ENCODE assay signal across 17 mouse cellular contexts in the genomic region with DNA sequence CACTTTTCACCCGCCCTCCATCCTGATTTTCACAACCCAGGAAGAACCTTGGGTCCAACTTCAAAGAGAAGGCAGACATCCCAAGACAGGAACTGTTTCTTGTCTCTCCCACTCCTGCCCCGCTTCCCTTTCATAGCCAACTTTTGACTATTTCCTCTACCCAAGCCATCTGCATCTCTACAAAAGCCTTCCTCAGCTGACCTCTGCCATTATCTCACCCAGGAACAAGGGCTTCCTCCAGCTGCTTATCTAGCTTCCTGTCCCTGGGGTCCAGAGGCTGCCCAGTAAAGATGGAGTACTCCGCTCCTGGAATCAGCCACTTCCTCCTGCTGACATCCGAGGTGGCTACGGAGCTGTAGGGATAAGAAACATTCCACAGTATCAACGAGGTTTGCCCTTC. TPM values are rescaled to one million over a fixed set of nuclear protein-coding genes. Genes with fewer than 3 reads are reported as not detected.
DNase-seq lines count a peak whose midpoint lies in the region; ATAC-seq and TF ChIP-seq lines count a peak whose summit lies in the region.
"Had no signal": no experiment of that assay in that cellular context is flagged by ENCODE, and none has a peak within 500 bp of the region (broad histone marks: within the 10 kb centered on the region; RNA-seq: fewer than 3 reads in every experiment).

No protein-coding gene starts in this region.

- H3K9me3 ChIP-seq in heart, embryonic 13.5 days: no peaks in the 10 kb centered on the region
- H3K9me3 ChIP-seq in intestine, embryonic 15.5 days: no peaks in the 10 kb centered on the region
- H3K9me3 ChIP-seq: lung, embryonic 15.5 days; neural tube, embryonic 12.5 days; stomach, embryonic 15.5 days had no signal

- no peak for TF ChIP-seq POLR2A in testis, adult 2 months (IDR thresholded peaks at IDR 0.05; ENCODE audit: control insufficient read depth, low read depth, low read length)

- ATAC-seq in heart, embryonic 13.5 days (ENCODE audit: extremely low read depth, insufficient number of reproducible peaks, low FRiP score, low TSS enrichment): no peak
- peak; percentile 59 for ATAC-seq in hematopoietic stem cell, adult 5-6 weeks (replicated peaks in 1 of 2; ENCODE audit: insufficient read depth in 1 of 2, low FRiP score in 2 of 2, low TSS enrichment in 1 of 2, low read depth in 1 of 2, poor library complexity in 2 of 2, severe bottlenecking in 2 of 2)
- no peak for ATAC-seq in intestine, embryonic 15.5 days
- ATAC-seq: hindbrain, embryonic 16.5 days; midbrain, embryonic 16.5 days had no signal

- H3K4me3 ChIP-seq in heart, embryonic 13.5 days: no peak overlapping the region
- peak overlapping the region; percentile 49 for H3K4me3 ChIP-seq in testis, adult 2 months (ENCODE audit: control insufficient read depth, low read depth, low read length)
- no peak overlapping the region for H3K4me3 ChIP-seq in intestine, embryonic 15.5 days (replicated peaks)
- H3K4me3 ChIP-seq: lung, embryonic 15.5 days; neural tube, embryonic 12.5 days; stomach, embryonic 15.5 days had no signal

- H3K4me1 ChIP-seq in heart, embryonic 13.5 days: peaks cover 34% of the 10 kb centered on the region
- no peaks in the 10 kb centered on the region for H3K4me1 ChIP-seq in testis, adult 2 months (ENCODE audit: control insufficient read depth, insufficient read depth, low read length)
- H3K4me1 ChIP-seq in intestine, embryonic 15.5 days (replicated peaks): 0 out of 2 replicates have a peak, but pooled peaks cover 5% of the 10 kb centered on the region
- H3K4me1 ChIP-seq: stomach, embryonic 15.5 days had no signal

- peaks cover 70% of the 10 kb centered on the region for H3K36me3 ChIP-seq in heart, embryonic 13.5 days
- H3K36me3 ChIP-seq in testis, adult 2 months (ENCODE audit: control insufficient read depth, insufficient read depth, low read length): peaks cover 4% of the 10 kb centered on the region
- H3K36me3 ChIP-seq in intestine, embryonic 15.5 days: no peaks in the 10 kb centered on the region; the same call in 1 of the 2 replicates
- H3K36me3 ChIP-seq: stomach, embryonic 15.5 days had no signal

- DNase-seq in heart, postnatal 14 days: no peak
- no peak for DNase-seq in testis, postnatal 14 days (ENCODE audit: low spot score)
- no peak for DNase-seq in right cerebral cortex, adult 18-20 months
- DNase-seq: adrenal gland, postnatal 25 days; cerebellum, postnatal 25 days; left cerebral cortex, postnatal 4 days; thymus, postnatal 25 days had no signal

- H3K27me3 ChIP-seq in heart, embryonic 13.5 days (replicated peaks): no peaks in the 10 kb centered on the region
- H3K27me3 ChIP-seq in testis, adult 2 months (ENCODE audit: control insufficient read depth, insufficient read depth, low read length): no peaks in the 10 kb centered on the region
- no peaks in the 10 kb centered on the region for H3K27me3 ChIP-seq in intestine, embryonic 15.5 days (replicated peaks)
- H3K27me3 ChIP-seq: CH12.LX; lung, embryonic 15.5 days; neural tube, embryonic 12.5 days; stomach, embryonic 15.5 days had no signal

- 27% methylated on average over 6 of the region's 6 CpGs for WGBS in heart, embryonic 13.5 days
- 80% methylated on average over 6 of the region's 6 CpGs for WGBS in intestine, embryonic 15.5 days

- no peak overlapping the region for H3K4me2 ChIP-seq in heart, embryonic 13.5 days
- no peak overlapping the region for H3K4me2 ChIP-seq in intestine, embryonic 15.5 days (replicated peaks)
- H3K4me2 ChIP-seq: lung, embryonic 15.5 days; neural tube, embryonic 12.5 days; stomach, embryonic 15.5 days had no signal

- intact Hi-C loops in heart, postnatal 14 days (cut with DNase I): no loop called here

- H3K9ac ChIP-seq in heart, embryonic 13.5 days: no peak overlapping the region
- no peak overlapping the region for H3K9ac ChIP-seq in intestine, embryonic 15.5 days
- H3K9ac ChIP-seq: lung, embryonic 15.5 days; neural tube, embryonic 12.5 days; stomach, embryonic 15.5 days had no signal

- H3K27ac ChIP-seq in heart, embryonic 13.5 days (replicated peaks): 0 out of 2 replicates have a peak overlapping the region, but pooled peaks have one; percentile 24
- no peak overlapping the region for H3K27ac ChIP-seq in testis, adult 2 months (ENCODE audit: control insufficient read depth, insufficient read depth, low read depth, low read length)
- no peak overlapping the region for H3K27ac ChIP-seq in intestine, embryonic 15.5 days
- H3K27ac ChIP-seq: lung, embryonic 15.5 days; neural tube, embryonic 12.5 days; stomach, embryonic 15.5 days had no signal

- no peak for TF ChIP-seq CTCF in testis, adult 2 months (IDR thresholded peaks at IDR 0.05; ENCODE audit: control insufficient read depth, insufficient read depth, insufficient replicate concordance, low read depth, low read length)

RNA-seq across cellular contexts. Expression of a gene that starts 17.3 kb away (rescaled TPM):
- polyA plus RNA-seq in heart, embryonic 13.5 days (2015; fragmentation: Nextera tagmentation; extraction: Ambion mirVana): 5.1 and 6.6 TPM in 2 replicates
- total RNA-seq in heart, postnatal 14 days (2021): 10 to 100 TPM; 47.9 to 52.4 TPM
- 54.9 and 61.9 TPM in 2 replicates for polyA plus RNA-seq in testis, adult 2 months (2012; rRNA removed)
- 8.0 and 14.3 TPM in 2 replicates for total RNA-seq in hematopoietic stem cell, adult 5-6 weeks (2017)
- polyA plus RNA-seq in intestine, embryonic 15.5 days (2015; fragmentation: Nextera tagmentation; extraction: Ambion mirVana): 3.1 and 3.8 TPM in 2 replicates

Comparison
In these comparisons a context has a peak if more than half of its experiments do, and no peak if none do; other contexts are left out.
1. ATAC-seq: peak in hematopoietic stem cell, adult 5-6 weeks (2 of 2); none in heart, embryonic 13.5 days (single experiment) and intestine, embryonic 15.5 days (single experiment).